Mouse (Mus musculus) cerebellum, adult 2 months (tissue): ENCODE results near the gene Ttc29.

Source experiments
- CTCF ChIP-seq: fragments of 200-500 bp; IDR thresholded peaks from 2 replicates; pipeline ENCODE4 v1.5.1; 2011; ENCODE audit warnings: low read depth, mild to moderate bottlenecking, control low read depth, low read length, moderate library complexity, borderline replicate concordance; ENCODE audit not compliant: insufficient read depth
- POLR2A ChIP-seq: fragments of 200-500 bp; IDR thresholded peaks from 2 replicates; pipeline ENCODE4 v1.6.1; 2011; ENCODE audit warnings: low read length, control low read depth, borderline replicate concordance; ENCODE audit not compliant: insufficient read depth

- TF ChIP-seq POLR2A = no peak
- TF ChIP-seq CTCF = no peak
These were observed 102.5 kb downstream of the Ttc29 start for GRCm38 (mm10) chr8:78315576-78315975.
